Mouse (Mus musculus): ENCODE results near the gene Adprhl1.

DNA sequence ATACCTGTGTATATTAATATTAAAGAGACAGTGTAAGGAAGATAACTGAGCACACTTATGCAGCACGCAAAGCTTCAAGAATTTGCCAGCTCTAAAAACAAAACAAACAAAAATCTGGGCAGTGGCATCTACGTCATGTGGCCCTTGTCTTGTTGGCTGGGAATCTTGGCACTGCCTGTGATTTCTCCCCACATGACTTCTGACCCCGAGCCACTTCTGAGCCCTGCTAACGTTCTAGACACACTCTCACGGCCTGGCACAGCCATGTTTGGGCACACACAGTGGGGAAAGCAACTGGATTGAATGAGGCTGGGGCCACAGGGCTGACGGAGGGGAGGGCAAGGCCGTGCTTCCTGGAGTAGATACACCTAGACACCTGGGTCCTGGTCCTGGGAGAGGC lies 13.3 kb downstream of the Adprhl1 start:
- no peak for TF ChIP-seq EP300 (IDR thresholded peaks at IDR 0.05; ENCODE audit: low read depth)
- TF ChIP-seq CTCF (IDR thresholded peaks at IDR 0.05; ENCODE audit: low read depth) = no peak

Data from liver, embryonic 14.5 days (tissue).